Mouse (Mus musculus) megakaryocyte progenitor cell, adult 5-6 weeks (primary cell): Measurements from ENCODE around the gene Alas2. TPM values are rescaled to one million over a fixed set of nuclear protein-coding genes. Genes with fewer than 3 reads are reported as not detected.

Experiments used
- total RNA-seq, 2 experiments: library from RNA; stranded (forward) in 1 of 2; stranded (reverse) in 1 of 2; fragments of 157-497, 149-512 nt in 1 of 2; fragments of 200-1000 nt in 1 of 2; gene quantifications; 2 replicates each; pipeline versions ENCODE4 v1.2.3 to v1.2.4; 2015 to 2017

Alas2 gene
- total RNA-seq, 2 experiments from 2014 or later: 0.22 to 0.37 TPM

Other genes with a start within 250 kb of the Alas2 start
- gene Tmem29, start 88.2 kb upstream of the Alas2 start, total RNA-seq (2015): 20.7 and 26.4 TPM in 2 replicates
- 32.6 and 32.7 TPM in 2 replicates for gene Tmem29, start 88.2 kb upstream of the Alas2 start, total RNA-seq (2017)
- 7.5 and 10.8 TPM in 2 replicates for gene Pfkfb1, start 40.9 kb downstream of the Alas2 start, total RNA-seq (2015)
- gene Pfkfb1, start 40.9 kb downstream of the Alas2 start, total RNA-seq (2017): 4.0 and 4.5 TPM in 2 replicates
- 8.4 and 12.2 TPM in 2 replicates for gene Apex2, start 42.5 kb downstream of the Alas2 start, total RNA-seq (2015)
- 6.0 and 8.1 TPM in 2 replicates for gene Apex2, start 42.5 kb downstream of the Alas2 start, total RNA-seq (2017)
- not detected in 2 replicates for gene Tro, start 110.2 kb downstream of the Alas2 start, total RNA-seq (2015)
- not detected in 2 replicates for gene Tro, start 110.2 kb downstream of the Alas2 start, total RNA-seq (2017)